Mouse (Mus musculus) megakaryocyte, embryonic 14.5 days (primary cell): Measurements from ENCODE around the gene Slc5a10.

Experiments used
- FLI1 ChIP-seq: IDR thresholded peaks from 2 replicates; pipeline ENCODE4 v1.6.1; 2012; ENCODE audit warnings: low read length, inconsistent platforms, mixed read lengths
- GATA1 ChIP-seq: IDR thresholded peaks from 3 replicates; pipeline ENCODE4 v1.6.1; 2012; ENCODE audit warnings: mixed read lengths, low read length, inconsistent platforms, borderline replicate concordance

DNA sequence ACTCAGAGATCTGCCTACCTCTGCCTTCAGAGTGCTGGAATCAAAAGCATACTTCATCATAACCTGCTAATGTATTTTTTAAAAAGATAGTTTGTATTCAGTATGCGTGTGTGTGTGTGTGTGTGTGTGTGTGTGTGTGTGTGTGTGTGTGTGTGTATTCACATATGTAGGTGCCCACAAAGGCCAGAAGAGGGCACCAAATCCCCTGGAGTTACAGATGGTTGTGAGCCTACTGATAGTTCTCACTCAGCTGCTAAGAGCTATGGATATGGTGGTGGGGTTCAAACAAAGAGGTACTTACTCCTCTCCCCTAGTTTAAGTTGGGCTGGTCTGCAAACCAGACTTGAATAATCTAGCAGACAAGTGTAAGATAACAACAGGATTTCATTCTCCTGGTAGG, 94.1 kb downstream of the Slc5a10 start:
- TF ChIP-seq GATA1: no peak
- no peak for TF ChIP-seq FLI1
